Mouse (Mus musculus) olfactory bulb, adult 2 months (tissue): ENCODE data around the gene Sod2.

Source experiments
- CTCF ChIP-seq: fragments of 200-500 bp; IDR thresholded peaks from 2 replicates; pipeline ENCODE4 v1.5.1; 2012; ENCODE audit warnings: low read depth, mild to moderate bottlenecking, low read length, moderate library complexity; ENCODE audit not compliant: insufficient read depth
- POLR2A ChIP-seq: fragments of 200-500 bp; IDR thresholded peaks from 2 replicates; pipeline ENCODE4 v1.6.1; 2012; ENCODE audit warnings: mild to moderate bottlenecking, low read depth, low read length, moderate library complexity; ENCODE audit not compliant: insufficient read depth

- TF ChIP-seq CTCF, result no peak
- TF ChIP-seq POLR2A, result no peak
Measured at GRCm38 (mm10) chr17:12990567-12991145, 16.0 kb upstream of the Sod2 start.
